Mouse (Mus musculus): ENCODE measurements around the gene Mical2.
A peak's percentile ranks its signal among the peaks of the same experiment; 100 is the strongest.

The Mical2 gene

GRCm38 (mm10) chr7:112241211-112241944, 15.7 kb downstream of the Mical2 start:
- DNase-seq (ENCODE audit: low read depth, low spot score), result no peak

GRCm38 (mm10) chr7:112241945-112242329, 16.3 kb downstream of the Mical2 start:
- no peak for DNase-seq (ENCODE audit: low read depth, low spot score)

- no peak for DNase-seq (ENCODE audit: low read depth, low spot score)
These were observed 16.9 kb downstream of the Mical2 start for GRCm38 (mm10) chr7:112242587-112242986.

DNA sequence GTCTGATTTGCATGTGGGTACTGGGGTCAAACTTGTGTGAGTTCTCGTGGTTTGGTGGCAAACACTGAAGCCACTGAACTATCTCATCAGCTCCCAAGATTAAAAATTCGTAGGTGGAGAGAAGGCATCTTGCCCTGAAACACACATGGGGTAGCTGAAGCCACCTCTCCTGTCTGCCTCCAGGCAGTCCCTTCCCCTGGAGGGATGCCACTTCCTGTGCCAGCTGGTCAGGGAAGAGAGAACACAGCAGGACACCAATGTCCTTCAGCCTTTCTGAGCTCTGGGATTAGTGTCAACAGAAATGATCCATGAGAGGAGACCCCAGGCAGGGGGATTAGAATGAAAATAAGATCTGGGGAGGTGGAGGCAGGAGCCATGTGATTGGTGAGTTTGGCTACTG, 18.4 kb downstream of the Mical2 start:
- DNase-seq (ENCODE audit: low read depth, low spot score), result no peak

GRCm38 (mm10) chr7:112244683-112245082, 19.0 kb downstream of the Mical2 start:
- DNase-seq (ENCODE audit: low read depth, low spot score), result no peak

DNA sequence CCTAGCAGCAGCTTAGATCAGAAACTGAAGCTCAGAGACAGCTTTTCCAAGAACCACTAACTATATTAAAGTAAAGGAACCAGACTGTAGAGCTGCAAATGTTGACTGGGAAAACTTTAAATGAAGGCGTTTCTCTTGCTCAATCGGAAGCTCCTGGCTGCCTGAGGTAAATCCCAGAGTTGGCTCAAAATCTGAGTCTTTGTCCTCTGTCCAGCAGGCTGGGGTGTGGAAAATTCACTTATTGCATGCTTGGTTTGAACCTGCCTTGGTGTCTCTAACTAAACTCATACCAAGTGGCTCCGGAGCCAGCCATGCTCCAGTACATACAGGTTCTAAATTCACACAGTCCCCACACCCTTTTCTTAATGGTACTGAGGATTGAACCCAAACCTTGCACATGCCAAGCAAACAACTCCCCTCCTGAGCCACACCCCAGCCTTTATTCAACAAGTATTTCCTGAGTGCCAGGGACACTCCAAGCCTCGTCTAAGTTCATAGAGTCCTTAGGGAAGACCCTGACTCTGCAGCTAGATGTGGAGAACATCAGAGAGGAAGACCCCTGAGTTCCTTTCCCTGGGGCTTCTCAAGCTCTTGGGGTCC, 20.3 kb downstream of the Mical2 start:
- DNase-seq (ENCODE audit: low read depth, low spot score), result no peak

GRCm38 (mm10) chr7:112246442-112246841, 20.8 kb downstream of the Mical2 start:
- DNase-seq (ENCODE audit: low read depth, low spot score), result no peak

DNA sequence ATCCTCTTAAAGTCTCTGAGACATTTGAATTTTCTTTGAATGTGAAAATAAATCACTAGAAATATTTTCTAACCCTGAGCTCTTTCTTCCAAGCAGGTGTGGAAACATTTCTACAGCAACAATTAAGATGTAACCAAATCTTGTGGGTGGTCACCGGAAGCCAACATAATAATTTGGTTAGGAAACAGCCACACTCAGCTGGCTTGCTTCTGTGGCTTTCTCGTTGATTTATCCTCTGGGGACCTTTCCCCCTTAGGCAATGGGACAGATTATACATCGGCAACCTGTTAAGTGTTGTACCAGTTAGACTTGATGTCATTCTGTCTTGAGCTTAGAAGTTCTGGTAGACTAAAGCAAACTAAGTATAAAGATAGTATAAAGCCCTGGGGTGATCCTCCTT, 22.2 kb downstream of the Mical2 start:
- DNase-seq (ENCODE audit: low read depth, low spot score), result no peak

DNA sequence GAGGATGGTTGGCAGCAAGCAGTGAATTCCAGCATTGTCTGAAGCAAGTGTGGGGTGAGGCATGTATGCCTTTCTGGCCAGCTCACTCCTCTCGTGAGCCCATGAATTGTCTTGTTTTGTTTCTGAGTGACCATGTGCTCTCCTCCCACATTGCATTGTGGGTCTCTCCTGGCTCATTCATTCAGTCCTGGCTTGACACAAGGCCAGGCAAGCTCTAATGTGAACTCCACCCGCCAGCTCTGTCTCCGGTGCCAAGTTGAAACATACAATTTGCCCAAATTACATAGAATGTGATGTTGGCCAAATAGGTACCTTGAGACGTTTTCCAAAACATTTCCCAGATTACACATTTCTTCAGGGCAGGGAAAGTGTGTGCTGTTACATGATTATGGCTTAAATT, 23.8 kb downstream of the Mical2 start:
- DNase-seq (ENCODE audit: low read depth, low spot score), result no peak

DNA sequence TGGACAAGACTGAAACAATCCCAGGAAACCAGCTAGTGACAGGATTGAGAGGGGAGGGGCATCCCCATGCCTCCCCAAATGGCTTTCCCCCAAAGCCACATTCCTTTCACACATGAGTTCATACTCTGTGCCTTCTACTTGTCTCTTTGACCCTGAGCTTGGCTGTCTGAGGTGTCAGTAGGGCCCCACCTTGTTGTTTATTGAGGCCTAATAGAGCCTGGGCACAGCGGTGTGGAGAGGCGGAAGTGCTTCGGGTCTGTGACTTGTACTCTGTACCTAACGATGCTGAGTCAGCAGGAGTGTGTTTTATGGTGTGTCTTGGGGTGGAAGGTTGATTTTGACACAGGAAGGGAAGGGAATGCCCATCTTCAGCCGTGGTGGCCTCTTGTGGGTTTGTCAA, 26.4 kb downstream of the Mical2 start:
- DNase-seq (ENCODE audit: low read depth, low spot score), result no peak

GRCm38 (mm10) chr7:112254233-112254632, 28.6 kb downstream of the Mical2 start:
- DNase-seq (ENCODE audit: low read depth, low spot score), result no peak

GRCm38 (mm10) chr7:112255248-112255866, 29.7 kb downstream of the Mical2 start:
- DNase-seq (ENCODE audit: low read depth, low spot score), result no peak

- no peak for DNase-seq (ENCODE audit: low read depth, low spot score)
These were observed 32.8 kb downstream of the Mical2 start for GRCm38 (mm10) chr7:112258338-112258903.

DNA sequence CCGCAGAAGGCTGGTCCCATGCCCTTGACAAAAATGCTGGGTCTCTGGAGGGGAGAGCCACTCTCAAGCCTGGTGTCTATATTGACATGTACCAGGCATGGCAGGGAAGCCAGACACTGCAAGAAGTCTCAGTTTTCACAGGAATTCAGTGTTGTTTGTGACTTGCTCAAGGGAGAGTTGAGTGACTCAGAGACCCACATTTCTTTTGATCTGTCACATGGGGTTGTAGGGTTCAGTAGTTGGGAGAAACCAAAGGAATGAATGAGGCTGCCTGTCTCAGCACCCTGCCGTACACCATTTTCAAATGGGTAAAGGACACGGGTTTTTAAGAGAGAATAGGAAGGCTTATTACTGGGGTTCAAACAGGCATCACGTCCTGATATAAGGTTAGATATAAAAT, 33.6 kb downstream of the Mical2 start:
- DNase-seq (ENCODE audit: low read depth, low spot score), result no peak

GRCm38 (mm10) chr7:112261121-112261520, 35.5 kb downstream of the Mical2 start:
- no peak for DNase-seq (ENCODE audit: low read depth, low spot score)

DNA sequence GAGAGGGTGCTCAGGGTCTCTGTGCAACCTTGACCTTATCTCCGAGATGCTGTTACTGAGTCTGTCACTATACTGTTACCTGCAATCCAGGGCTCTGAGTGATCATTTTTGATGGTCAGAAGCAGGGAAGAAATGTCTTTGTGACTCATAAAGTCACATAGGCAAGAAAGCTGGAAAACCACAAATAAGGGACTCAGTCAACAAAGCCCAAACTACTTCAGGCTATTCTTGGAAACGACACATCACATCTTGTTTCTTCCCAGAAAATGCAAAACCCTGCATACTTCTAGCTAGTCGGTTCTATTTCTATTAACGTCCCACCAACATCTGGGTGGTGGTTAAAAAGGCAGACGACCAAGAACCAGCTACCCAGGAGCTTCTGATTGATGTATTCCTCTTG, 41.6 kb downstream of the Mical2 start:
- no peak for DNase-seq (ENCODE audit: low read depth, low spot score)

- no peak for DNase-seq (ENCODE audit: low read depth, low spot score)
These were observed 43.2 kb downstream of the Mical2 start for GRCm38 (mm10) chr7:112268761-112269425.

DNA sequence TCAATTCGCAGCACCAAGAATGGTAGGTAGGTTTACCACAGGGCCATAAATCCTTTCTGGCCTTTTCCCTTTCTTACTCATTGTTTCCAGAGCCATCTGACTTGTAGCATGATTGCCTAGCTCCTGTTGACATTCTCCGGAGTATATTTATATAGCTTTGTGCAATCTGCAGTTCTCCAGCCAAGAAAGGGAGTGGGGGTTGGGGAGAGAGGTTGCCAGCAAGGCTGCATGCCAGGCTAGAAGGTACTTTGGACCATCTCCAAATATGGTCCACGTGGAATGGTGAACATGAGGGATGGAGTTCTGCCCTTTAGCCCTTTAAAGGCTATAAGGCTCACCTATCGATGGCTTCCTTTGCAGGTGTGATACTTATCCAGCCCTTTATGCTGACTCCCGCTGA, 45.2 kb downstream of the Mical2 start:
- no peak for DNase-seq (ENCODE audit: low read depth, low spot score)

DNA sequence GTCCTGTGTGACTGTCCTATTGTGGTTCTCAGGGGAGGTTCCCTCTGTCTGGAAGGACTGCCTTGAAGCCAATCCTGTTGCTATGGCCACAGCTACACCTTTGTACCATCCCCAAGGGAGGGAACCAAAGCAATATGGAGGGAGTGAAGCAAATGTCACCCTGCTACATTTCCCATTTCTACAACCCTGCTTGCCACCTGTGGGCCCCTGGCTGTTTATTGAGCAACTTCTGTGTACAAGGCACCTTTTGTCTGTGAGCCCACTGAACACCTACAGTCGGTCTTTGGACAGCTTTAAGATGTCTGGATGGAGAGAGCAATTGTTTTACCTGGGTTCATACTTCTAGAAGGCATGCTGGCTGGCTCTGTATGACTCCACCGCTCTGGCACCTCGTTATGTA, 46.0 kb downstream of the Mical2 start:
- no peak for DNase-seq (ENCODE audit: low read depth, low spot score)

GRCm38 (mm10) chr7:112272692-112273091, 47.0 kb downstream of the Mical2 start:
- DNase-seq (ENCODE audit: low read depth, low spot score), result peak; percentile 9

GRCm38 (mm10) chr7:112273451-112273850, 47.8 kb downstream of the Mical2 start:
- no peak for DNase-seq (ENCODE audit: low read depth, low spot score)

- peak; percentile 72 for DNase-seq (ENCODE audit: low read depth, low spot score)
These were observed 49.0 kb downstream of the Mical2 start for GRCm38 (mm10) chr7:112274611-112275010.
